24 mouse cellular contexts compared by ENCODE assay signal in the genomic region with DNA sequence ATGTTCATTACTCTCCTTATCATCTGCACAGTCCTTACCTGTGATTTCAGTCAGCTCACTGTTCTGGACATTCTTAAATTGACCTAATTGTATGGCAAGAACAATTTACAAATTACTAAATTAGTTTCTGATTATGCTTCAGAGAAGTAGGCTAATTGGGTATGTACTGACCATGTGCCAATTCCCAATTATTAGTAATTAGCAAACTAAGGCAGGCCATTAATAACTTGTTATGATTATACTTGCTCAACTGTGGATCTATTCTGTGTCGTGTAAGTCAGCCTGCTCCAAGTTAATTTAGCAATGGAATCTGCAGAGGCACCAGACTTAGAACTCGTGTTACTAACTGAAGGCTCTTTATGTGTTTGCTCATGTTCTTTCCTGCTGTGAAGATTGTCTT.
"Had no signal": no experiment of that assay in that cellular context is flagged by ENCODE, and none has a peak within 500 bp of the region (broad histone marks: within the 10 kb centered on the region; RNA-seq: fewer than 3 reads in every experiment).

No protein-coding gene starts in this region.

- H3K27me3 ChIP-seq: embryonic facial prominence, embryonic 12.5 days; embryonic facial prominence, embryonic 13.5 days; embryonic facial prominence, embryonic 15.5 days; forebrain, embryonic 12.5 days; forebrain, embryonic 15.5 days had no signal

- H3K9ac ChIP-seq: embryonic facial prominence, embryonic 12.5 days; embryonic facial prominence, embryonic 13.5 days; embryonic facial prominence, embryonic 15.5 days; forebrain, embryonic 12.5 days; forebrain, embryonic 15.5 days had no signal

- ATAC-seq: forebrain, embryonic 14.5 days; forebrain, embryonic 15.5 days; forebrain, embryonic 16.5 days had no signal

- H3K9me3 ChIP-seq: embryonic facial prominence, embryonic 10.5 days; embryonic facial prominence, embryonic 12.5 days; embryonic facial prominence, embryonic 13.5 days; embryonic facial prominence, embryonic 15.5 days; forebrain, embryonic 10.5 days; forebrain, embryonic 12.5 days; forebrain, embryonic 15.5 days; heart, embryonic 10.5 days had no signal

- H3K4me1 ChIP-seq: embryonic facial prominence, embryonic 10.5 days; embryonic facial prominence, embryonic 12.5 days; embryonic facial prominence, embryonic 13.5 days; embryonic facial prominence, embryonic 15.5 days had no signal

- DNase-seq: cerebellum, adult 8-10 months; cerebellum, adult 9-10 months; cerebellum, adult 9-11 months; cerebellum, postnatal 36 days; embryo, embryonic 11 days; gastrocnemius, adult 2 months; gastrocnemius, postnatal 10 days; gastrocnemius, postnatal 14 days; gastrocnemius, postnatal 25 days; gastrocnemius, postnatal 36 days; heart, adult 11 months; heart, adult 18-20 months; heart, adult 2 months had no signal

- H3K36me3 ChIP-seq: embryonic facial prominence, embryonic 12.5 days; embryonic facial prominence, embryonic 13.5 days had no signal

- H3K4me2 ChIP-seq: embryonic facial prominence, embryonic 12.5 days; embryonic facial prominence, embryonic 13.5 days; embryonic facial prominence, embryonic 15.5 days; forebrain, embryonic 12.5 days; forebrain, embryonic 15.5 days had no signal

- H3K27ac ChIP-seq: embryonic facial prominence, embryonic 10.5 days; embryonic facial prominence, embryonic 12.5 days; embryonic facial prominence, embryonic 13.5 days; embryonic facial prominence, embryonic 15.5 days; forebrain, embryonic 10.5 days; forebrain, embryonic 12.5 days; forebrain, embryonic 15.5 days; gastrocnemius, adult 2 months; heart, adult 2 months; heart, embryonic 10.5 days had no signal

- H3K4me3 ChIP-seq: embryonic facial prominence, embryonic 10.5 days; embryonic facial prominence, embryonic 12.5 days; embryonic facial prominence, embryonic 13.5 days; embryonic facial prominence, embryonic 15.5 days; erythroblast, embryonic 14.5 days; forebrain, embryonic 10.5 days; forebrain, embryonic 12.5 days; forebrain, embryonic 15.5 days; gastrocnemius, adult 2 months; heart, adult 2 months; heart, embryonic 10.5 days had no signal
